Mouse (Mus musculus) hindbrain, embryonic 10.5 days (tissue): ENCODE measurements at regions not wholly inside any gene's neighbourhood (a gene's known extent, or its start where the extent isn't known, plus 50 kb on each side); places are given as distances from the start of the nearest gene placed in this dataset.
A peak's percentile ranks its signal among the peaks of the same experiment; 100 is the strongest.

Experiments used
- DNase-seq: peaks from one replicate; pipeline ENCODE4 v3.0.0-alpha.2; 2017; ENCODE audit warnings: low spot score
- H3K27ac ChIP-seq: fragments of 300-500 bp; sonication (generic); 2 replicates; pipeline ENCODE4 v1.5.1; 2016; ENCODE audit warnings: mild to moderate bottlenecking, moderate library complexity
- H3K27me3 ChIP-seq: fragments of 300-500 bp; sonication (generic); 2 replicates; pipeline ENCODE4 v1.6.1; 2016; ENCODE audit warnings: mild to moderate bottlenecking; ENCODE audit not compliant: poor library complexity, insufficient read depth, severe bottlenecking
- H3K36me3 ChIP-seq: fragments of 300-500 bp; sonication (generic); 2 replicates; pipeline ENCODE4 v1.6.1; 2016; ENCODE audit warnings: mild to moderate bottlenecking, moderate library complexity
- H3K4me1 ChIP-seq: fragments of 300-500 bp; sonication (generic); replicated peaks from 2 replicates; pipeline ENCODE4 v1.6.1; 2016; ENCODE audit warnings: mild to moderate bottlenecking
- H3K4me3 ChIP-seq: fragments of 300-500 bp; sonication (generic); 2 replicates; pipeline ENCODE4 v1.5.1; 2016; ENCODE audit warnings: mild to moderate bottlenecking, moderate library complexity
- H3K9me3 ChIP-seq: fragments of 300-500 bp; sonication (generic); 2 replicates; pipeline ENCODE4 v1.6.1; 2016; ENCODE audit warnings: mild to moderate bottlenecking, moderate library complexity
- WGBS: fragments of 180-500 bp; shearing (Covaris S2); methylation state at CpG from one replicate; pipeline ENCODE4 v1.1.7; 2016; 5-methylcytosine and 5-hydroxymethylcytosine counted together

DNA sequence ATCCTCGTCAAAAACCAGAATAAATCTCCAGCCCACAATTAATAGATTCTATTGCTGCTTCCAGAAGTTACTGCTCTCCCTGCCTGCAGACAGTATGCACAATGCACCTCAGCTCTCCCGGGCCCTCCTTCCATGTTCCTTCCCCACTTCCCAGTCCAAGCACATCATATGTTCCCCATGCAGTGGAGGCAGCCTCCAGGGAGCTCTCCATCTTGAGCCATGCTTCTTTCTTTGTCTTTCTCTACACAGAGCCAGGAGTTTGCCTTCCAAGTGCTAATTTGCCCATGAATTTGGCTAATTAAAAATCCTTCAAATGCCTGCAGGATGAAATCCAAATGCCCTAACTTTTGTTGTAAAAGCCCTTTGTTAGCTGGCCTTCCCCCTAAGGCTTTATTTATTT lies 166.9 kb downstream of the 1190002N15Rik start:
- Histone ChIP-seq H3K27me3 (no peaks in the 10 kb centered on the region), H3K4me3 (no peak overlapping the region), H3K4me1 (no peaks in the 10 kb centered on the region), H3K27ac (no peak overlapping the region), H3K9me3 (no peaks in the 10 kb centered on the region), H3K36me3 (no peaks in the 10 kb centered on the region)
- 86% methylated on average over 2 of the region's 2 CpGs for WGBS
- DNase-seq = no peak

DNA sequence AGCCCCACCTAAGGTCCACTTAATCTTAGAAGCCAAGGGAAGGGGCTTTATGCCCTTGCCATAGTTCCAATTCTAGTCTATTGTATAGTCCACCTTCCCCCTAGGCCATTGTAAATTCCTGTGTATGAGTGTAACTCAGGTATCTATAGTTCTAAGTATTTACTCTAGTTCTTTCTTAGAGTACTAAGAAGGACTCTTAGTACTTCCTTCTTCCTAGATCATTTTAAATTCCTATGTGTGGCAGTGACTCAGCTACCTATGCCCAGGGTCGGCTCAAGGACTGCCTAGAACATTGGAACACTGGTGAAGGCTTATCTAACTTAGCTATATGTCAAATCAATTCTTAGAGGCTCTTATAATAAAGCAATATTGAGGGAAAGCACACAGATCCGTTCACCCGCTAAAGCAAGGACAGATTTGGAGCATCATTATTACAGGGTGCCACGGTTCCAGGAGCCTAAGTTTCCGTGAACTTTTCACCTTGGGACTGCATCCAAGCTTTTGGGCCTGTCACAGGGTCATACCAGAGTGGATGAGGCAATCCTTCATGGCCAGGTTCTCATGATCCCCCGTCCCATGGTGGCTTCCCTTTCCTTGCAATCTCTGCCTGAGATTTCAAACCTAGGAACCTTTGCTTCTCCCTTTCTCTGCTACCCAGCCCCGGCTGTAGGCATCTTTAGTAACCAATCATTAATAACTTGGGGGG lies 169.5 kb downstream of the 1190002N15Rik start:
- Histone ChIP-seq H3K27me3 (no peaks in the 10 kb centered on the region), H3K4me1 (no peaks in the 10 kb centered on the region), H3K36me3 (no peaks in the 10 kb centered on the region), H3K4me3 (no peak overlapping the region), H3K27ac (no peak overlapping the region), H3K9me3 (no peaks in the 10 kb centered on the region)
- no peak for DNase-seq
- WGBS = 85% methylated on average over 7 of the region's 7 CpGs

DNA sequence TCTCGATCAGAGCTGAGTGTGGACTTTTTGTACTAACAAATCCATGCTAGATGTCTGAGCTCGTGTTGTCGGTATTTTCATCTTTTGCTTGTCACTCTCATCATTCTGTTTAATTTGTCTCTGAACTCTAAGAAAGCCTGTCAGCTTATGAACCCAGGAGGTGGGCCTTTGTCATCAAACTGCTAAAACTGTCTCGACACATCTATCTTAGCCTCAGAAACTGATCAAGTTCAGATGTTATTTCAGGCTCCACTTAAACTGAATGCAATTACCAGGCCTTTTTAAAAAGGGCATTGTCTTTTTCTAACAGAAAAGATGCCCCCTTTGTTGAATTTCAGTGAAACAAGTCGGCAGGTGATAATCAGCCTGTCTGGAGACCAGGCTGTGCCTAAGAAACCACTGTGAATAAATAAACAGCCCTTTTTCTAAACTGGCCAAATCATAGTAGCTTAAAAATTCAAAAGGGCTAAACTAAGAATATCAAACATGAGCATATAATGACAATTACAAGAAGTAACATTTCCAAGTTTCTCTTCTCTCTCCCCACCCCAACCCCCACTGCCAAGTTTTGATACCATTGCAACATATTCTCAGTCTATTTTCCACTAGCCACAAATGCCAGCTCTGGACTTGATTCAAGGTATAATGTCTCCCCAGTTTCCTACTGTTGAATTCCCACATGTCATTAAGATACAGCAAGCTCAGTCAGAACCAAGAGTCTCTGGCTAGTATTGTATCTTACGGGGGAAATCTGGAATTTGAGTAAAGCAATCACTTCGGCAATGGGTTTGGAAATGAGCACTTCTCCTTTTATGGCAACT lies 175.8 kb downstream of the 1190002N15Rik start:
- no peak overlapping the region for H3K4me3 ChIP-seq
- no peaks in the 10 kb centered on the region for H3K9me3 ChIP-seq
- H3K27me3 ChIP-seq = no peaks in the 10 kb centered on the region
- 62% methylated on average over 7 of the region's 7 CpGs for WGBS
- no peaks in the 10 kb centered on the region; the same call in 1 of the 2 replicates for H3K4me1 ChIP-seq
- no peak overlapping the region for H3K27ac ChIP-seq
- no peaks in the 10 kb centered on the region for H3K36me3 ChIP-seq
- DNase-seq = no peak

DNA sequence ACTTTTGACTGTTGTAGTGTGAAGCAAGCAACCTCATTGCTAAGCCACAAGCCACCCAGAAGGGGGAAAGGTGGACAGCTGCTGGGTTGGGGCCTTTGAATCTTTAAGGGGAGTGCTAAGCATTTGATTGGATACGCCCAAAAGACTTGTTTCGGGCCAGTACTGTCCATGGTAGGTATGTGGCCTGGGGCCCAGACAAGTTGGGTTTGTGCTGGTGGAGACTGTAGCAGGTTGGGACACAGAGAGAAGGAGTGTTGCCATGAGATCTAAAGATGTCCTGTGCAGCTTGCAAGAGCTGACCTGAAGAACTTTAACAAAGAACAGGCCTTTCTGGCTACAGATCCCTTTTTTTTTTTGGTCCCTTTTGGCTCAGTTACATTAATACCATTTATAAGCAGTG lies 176.9 kb downstream of the 1190002N15Rik start:
- WGBS = 86% methylated on average over 2 of the region's 2 CpGs
- no peaks in the 10 kb centered on the region for H3K27me3 ChIP-seq
- no peaks in the 10 kb centered on the region; the same call in 1 of the 2 replicates for H3K4me1 ChIP-seq
- no peaks in the 10 kb centered on the region for H3K36me3 ChIP-seq
- H3K4me3 ChIP-seq = no peak overlapping the region
- DNase-seq = no peak
- H3K27ac ChIP-seq = no peak overlapping the region
- no peaks in the 10 kb centered on the region for H3K9me3 ChIP-seq

DNA sequence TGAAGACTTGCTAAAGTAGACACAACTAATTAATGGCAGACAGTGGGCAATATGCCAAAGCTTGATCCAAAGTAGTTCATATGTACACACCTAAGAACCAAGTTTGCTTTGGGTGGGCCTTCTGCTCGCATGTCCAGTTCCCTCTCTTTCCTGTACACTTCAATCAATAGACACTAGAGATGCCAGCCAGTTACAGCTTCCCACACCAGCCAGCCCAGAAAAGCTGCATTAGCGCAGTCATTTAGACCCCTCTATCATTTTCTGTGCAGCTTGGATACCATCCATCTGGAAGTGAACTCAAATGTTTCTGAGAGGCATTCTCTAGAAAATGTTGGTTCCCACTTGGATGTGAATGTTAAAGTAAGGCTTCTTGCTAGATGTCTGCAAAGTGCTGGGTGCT lies 179.7 kb downstream of the 1190002N15Rik start:
- no peak for DNase-seq
- Histone ChIP-seq H3K4me1 (no peaks in the 10 kb centered on the region; the same call in 1 of the 2 replicates), H3K27ac (no peak overlapping the region), H3K27me3 (no peaks in the 10 kb centered on the region), H3K9me3 (no peaks in the 10 kb centered on the region), H3K36me3 (no peaks in the 10 kb centered on the region), H3K4me3 (no peak overlapping the region)
- WGBS = 90% methylated on average over 2 of the region's 2 CpGs

DNA sequence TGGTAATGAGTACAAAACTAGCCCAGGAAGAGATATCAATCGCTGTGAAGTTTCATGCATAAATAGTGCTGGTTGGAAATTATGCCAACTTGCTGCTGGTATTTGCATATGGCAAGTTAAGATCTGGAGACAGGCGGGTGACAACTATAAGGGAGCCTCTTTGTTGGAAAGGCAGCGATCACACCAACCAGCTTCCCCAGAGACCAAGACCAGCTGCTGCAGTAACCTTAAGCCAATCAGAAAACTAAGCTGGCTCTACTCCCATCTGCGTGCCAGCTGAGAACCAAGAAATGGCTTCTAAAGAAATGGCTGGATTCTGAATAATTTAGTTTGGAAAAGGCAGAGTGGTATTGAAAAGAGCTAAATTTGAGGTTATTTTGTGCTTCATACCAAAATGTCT lies 195.9 kb downstream of the 1190002N15Rik start:
- peak; percentile 29 for DNase-seq
- Histone ChIP-seq H3K9me3 (no peaks in the 10 kb centered on the region), H3K27ac (no peak overlapping the region), H3K36me3 (no peaks in the 10 kb centered on the region), H3K4me3 (no peak overlapping the region), H3K27me3 (no peaks in the 10 kb centered on the region), H3K4me1 (no peaks in the 10 kb centered on the region)
- WGBS = 75% methylated on average over 4 of the region's 4 CpGs

DNA sequence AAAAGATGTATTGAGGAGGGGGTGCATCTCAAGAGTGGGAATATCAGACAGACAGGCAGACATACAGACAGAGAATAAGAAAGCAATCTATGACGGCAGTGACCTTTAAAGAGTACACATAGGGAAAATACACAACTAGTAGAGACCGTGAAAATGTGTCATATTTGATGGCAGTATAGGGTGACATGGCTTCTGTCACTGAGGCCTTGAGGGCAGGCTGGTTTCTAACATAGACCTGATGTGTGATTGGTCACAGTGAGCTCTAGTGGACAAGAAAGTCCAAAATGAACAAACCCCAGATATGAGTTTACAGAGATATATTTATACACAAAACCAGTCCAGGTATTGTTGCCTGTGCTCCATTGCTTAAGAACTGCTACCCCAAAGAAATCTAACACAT lies 196.3 kb downstream of the 1190002N15Rik start:
- Histone ChIP-seq H3K4me1 (no peaks in the 10 kb centered on the region), H3K27ac (no peak overlapping the region), H3K27me3 (no peaks in the 10 kb centered on the region), H3K4me3 (no peak overlapping the region), H3K36me3 (no peaks in the 10 kb centered on the region), H3K9me3 (no peaks in the 10 kb centered on the region)
- WGBS = 85% methylated on average over 2 of the region's 2 CpGs
- no peak for DNase-seq

DNA sequence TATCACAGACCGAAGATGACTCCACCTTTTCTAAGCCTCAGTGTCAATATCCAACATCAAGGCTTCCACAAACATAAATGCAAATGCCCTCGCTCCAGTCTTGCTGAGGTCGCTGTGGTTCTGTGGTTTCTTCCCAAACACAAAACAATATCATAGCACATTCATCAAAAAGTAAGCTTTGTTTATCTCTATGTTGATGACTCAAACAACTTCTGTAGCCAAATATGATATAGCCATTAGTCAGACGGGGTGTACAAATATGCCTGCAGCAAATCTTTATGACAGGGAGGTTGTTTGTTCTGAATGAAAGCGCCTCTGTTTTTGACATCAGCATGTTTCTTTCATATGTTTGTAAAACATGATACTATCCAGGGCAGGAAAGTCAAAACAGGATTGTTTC lies 204.4 kb downstream of the 1190002N15Rik start:
- no peak for DNase-seq
- H3K27ac ChIP-seq = no peak overlapping the region
- 88% methylated on average over 5 of the region's 5 CpGs for WGBS
- H3K27me3 ChIP-seq = no peaks in the 10 kb centered on the region
- no peaks in the 10 kb centered on the region for H3K4me1 ChIP-seq
- H3K36me3 ChIP-seq = no peaks in the 10 kb centered on the region
- no peaks in the 10 kb centered on the region for H3K9me3 ChIP-seq
- no peak overlapping the region for H3K4me3 ChIP-seq

DNA sequence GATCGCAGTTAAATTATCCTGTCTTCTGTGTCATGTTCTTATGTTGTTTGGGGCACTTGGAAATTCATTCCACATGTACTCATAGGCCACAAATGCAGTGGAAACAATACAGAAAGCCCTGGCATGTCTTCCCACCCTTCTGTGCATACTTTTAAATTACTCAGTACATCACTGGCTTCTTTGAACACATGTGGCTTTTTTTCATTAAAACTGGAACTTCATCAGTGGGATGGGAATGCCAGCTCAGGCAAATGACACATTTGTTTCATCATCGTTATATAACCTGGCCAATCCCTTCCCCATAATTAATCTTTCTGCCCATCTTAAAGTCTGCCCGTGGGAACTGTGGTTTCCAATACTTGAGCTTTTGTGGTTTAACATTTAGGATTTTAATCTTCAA lies 214.9 kb downstream of the 1190002N15Rik start:
- no peaks in the 10 kb centered on the region for H3K9me3 ChIP-seq
- WGBS = 93% methylated on average over 3 of the region's 3 CpGs

DNA sequence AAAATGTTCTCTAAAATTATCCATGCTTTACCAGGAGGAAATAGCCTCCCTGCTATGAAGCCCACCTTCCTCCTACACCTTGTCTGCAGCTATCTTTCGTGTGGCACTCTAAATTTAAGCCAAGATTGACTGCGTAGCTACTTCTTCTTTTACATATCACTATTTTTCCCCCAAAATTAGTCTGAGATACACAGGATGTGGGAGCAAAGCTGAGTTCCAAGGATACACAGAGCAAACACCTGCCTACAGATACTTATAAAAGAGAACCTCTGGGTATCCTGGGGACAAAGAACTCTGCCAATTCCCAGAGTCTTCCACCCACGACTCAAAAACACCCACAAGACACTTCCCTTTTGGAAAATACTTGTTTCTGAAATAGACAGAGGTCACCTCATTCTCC lies 235.3 kb downstream of the 1190002N15Rik start:
- no peak for DNase-seq
- H3K27ac ChIP-seq = no peak overlapping the region
- WGBS = 75% methylated on average over 3 of the region's 3 CpGs
- no peaks in the 10 kb centered on the region for H3K4me1 ChIP-seq
- no peaks in the 10 kb centered on the region for H3K27me3 ChIP-seq
- no peaks in the 10 kb centered on the region for H3K36me3 ChIP-seq
- H3K9me3 ChIP-seq = no peaks in the 10 kb centered on the region
- no peak overlapping the region for H3K4me3 ChIP-seq

More for the DNA sequence above, 214.9 kb downstream of the 1190002N15Rik start:
- DNase-seq = no peak
- Histone ChIP-seq H3K4me1 (no peaks in the 10 kb centered on the region), H3K4me3 (no peak overlapping the region), H3K36me3 (no peaks in the 10 kb centered on the region), H3K27ac (no peak overlapping the region), H3K27me3 (no peaks in the 10 kb centered on the region)

DNA sequence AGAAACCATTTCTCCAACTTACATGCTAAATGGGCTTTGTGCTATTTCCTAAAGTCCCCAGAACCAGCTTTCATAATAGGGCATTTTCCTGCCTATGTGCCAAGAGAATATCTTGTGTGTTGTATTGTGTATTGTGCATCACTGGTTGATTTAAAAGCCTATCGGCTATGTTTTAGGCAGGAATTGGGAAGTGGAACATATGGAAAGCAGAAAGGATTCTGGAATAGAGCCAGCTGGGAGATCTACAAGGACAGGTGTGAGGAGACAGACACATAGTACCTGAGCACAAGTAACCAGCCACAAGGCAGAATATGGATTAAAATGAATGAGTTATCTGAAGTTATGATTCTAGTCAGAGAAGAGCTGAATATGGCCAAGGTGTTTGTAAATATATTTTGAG lies 236.0 kb downstream of the 1190002N15Rik start:
- Histone ChIP-seq H3K4me3 (no peak overlapping the region), H3K36me3 (no peaks in the 10 kb centered on the region), H3K27me3 (no peaks in the 10 kb centered on the region), H3K27ac (no peak overlapping the region), H3K4me1 (no peaks in the 10 kb centered on the region), H3K9me3 (no peaks in the 10 kb centered on the region)
- WGBS = 100% methylated on average over 1 of the region's 1 CpGs
- DNase-seq = no peak

DNA sequence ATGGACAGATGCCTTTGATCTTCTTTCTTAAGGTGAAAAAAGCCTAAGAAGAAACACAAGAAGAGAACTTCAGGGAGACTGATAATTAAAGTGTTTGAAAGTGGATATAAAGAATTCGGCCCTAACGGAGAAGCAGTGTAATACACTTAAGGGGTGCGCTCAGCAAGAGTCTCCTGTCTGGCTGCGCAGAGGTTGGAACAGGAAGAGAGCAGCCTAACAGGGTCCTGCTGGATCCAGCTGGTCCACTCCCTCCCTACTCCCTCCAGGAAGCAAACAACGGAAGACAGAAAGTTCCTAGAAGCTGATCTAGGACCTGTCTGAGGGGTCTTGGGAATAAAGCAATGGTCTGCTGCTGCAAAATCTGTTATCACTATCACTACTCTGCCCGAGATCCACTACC lies 242.4 kb downstream of the 1190002N15Rik start:
- Histone ChIP-seq H3K9me3 (no peaks in the 10 kb centered on the region), H3K4me1 (no peaks in the 10 kb centered on the region), H3K4me3 (no peak overlapping the region), H3K27ac (no peak overlapping the region), H3K36me3 (no peaks in the 10 kb centered on the region), H3K27me3 (no peaks in the 10 kb centered on the region)
- 81% methylated on average over 6 of the region's 6 CpGs for WGBS
- no peak for DNase-seq

DNA sequence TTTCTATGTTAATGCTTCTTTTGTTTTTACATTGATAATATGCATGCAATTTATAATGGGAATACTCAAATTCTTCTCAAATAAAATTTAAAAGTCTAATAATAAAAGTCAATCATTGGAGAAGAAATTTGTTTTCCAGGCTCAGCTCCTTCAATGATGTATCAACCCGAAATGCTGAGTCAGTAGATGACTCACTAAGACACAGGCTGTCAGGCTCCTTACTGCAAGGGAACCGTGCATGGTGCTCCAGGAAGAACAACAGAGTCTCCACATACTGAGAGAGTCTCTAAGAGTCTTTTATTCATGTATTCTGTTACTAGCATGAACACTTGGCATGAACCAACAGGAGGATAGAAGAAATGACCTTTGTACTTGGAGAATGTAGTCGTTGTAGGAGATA lies 245.7 kb downstream of the 1190002N15Rik start:
- DNase-seq = no peak
- Histone ChIP-seq H3K4me1 (no peaks in the 10 kb centered on the region), H3K36me3 (no peaks in the 10 kb centered on the region), H3K9me3 (no peaks in the 10 kb centered on the region), H3K4me3 (no peak overlapping the region), H3K27ac (no peak overlapping the region), H3K27me3 (no peaks in the 10 kb centered on the region)
- WGBS = 75% methylated on average over 3 of the region's 3 CpGs
